Mouse (Mus musculus) urinary bladder, postnatal 10 days (tissue): ENCODE measurements around the gene Rfx2.

ENCODE experiments used
- DNase-seq: peaks from one replicate; pipeline ENCODE4 v3.0.0; 2022; ENCODE audit warnings: low spot score

Rfx2 gene

GRCm38 (mm10) chr17:56753452-56753851, 77.4 kb downstream of the Rfx2 start:
- no peak for DNase-seq

GRCm38 (mm10) chr17:56751404-56752072, 79.3 kb downstream of the Rfx2 start:
- DNase-seq = no peak

- DNase-seq = no peak
Observed at GRCm38 (mm10) chr17:56744173-56744572, 86.6 kb downstream of the Rfx2 start.

DNA sequence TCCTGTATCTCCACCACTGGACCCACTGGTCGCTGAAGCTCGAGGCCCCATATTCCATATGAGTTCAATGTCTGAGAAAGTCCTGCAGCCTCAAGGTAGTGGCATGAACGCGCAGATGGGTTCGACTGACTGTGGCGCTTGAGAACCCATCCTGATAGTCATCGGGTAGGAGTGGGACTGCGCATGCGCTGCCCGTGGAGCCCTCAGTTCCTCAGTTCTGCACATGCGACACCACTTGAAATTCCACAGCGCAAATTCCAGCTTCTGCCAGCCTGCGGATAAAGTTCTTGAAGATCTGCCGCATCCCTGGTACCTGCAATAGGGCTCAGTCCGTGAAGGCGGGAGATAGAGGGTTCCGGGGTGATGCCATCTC, 90.0 kb downstream of the Rfx2 start:
- DNase-seq = no peak

GRCm38 (mm10) chr17:56740118-56740787, 90.6 kb downstream of the Rfx2 start:
- DNase-seq = no peak

DNA sequence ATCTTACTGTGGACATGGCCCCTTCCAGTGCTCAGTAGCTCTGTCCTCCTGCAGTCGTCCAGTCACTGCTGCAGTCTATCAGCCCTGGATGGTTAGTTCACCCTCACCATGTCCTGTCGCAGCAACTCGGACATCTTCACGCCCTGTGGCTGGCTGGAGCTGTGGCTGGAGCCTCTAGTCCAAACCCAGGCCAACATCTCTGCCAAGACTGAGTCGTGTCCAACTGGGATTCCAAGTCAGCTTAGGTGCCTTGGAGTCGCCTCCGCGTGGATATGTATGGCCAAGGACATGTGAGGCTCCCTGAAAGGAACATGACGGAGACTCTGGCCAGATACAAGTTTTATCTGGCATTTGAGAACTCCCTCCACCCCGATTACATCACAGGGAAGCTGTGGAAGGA, 92.6 kb downstream of the Rfx2 start:
- no peak for DNase-seq

DNA sequence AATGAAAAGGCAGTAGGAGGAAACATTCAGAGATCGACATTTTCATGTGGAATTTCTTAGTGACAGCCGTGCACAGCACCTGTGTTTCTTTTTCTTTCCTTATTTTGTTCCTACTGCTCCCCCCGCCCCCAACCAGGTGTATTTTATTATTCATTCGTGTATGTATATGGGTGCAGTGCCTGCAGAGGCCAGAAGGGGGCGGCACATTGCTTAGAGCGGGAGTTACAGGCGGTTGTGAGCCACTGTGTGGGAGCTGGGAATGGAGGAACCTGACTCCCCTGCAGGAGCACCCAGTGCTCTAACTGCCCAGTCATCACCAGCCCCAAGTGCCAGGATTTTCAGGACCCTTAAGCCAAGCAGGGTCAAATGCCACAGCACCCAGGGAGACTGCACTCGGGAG, 94.3 kb downstream of the Rfx2 start:
- DNase-seq = no peak

DNA sequence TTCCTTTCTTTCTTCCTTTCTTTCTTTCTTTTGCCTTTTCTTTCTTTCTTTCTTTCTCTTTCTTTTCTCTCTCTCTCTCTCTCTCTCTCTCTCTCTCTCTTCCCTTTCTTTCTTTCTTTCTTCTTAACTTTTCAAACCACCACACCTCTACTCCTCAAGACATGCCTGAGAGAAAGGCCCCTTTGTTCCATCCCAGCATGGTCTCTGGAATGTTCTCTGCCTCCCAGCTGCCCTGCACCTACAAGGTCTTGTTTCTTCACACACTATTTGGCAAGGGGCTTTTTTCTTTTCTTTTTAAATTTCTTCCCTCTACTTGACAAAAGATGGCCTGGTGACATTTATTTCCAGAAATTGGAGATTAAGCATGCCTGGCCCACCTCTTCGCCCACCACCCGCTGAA, 101.2 kb downstream of the Rfx2 start:
- no peak for DNase-seq

GRCm38 (mm10) chr17:56729151-56729550, 101.7 kb downstream of the Rfx2 start:
- no peak for DNase-seq

DNA sequence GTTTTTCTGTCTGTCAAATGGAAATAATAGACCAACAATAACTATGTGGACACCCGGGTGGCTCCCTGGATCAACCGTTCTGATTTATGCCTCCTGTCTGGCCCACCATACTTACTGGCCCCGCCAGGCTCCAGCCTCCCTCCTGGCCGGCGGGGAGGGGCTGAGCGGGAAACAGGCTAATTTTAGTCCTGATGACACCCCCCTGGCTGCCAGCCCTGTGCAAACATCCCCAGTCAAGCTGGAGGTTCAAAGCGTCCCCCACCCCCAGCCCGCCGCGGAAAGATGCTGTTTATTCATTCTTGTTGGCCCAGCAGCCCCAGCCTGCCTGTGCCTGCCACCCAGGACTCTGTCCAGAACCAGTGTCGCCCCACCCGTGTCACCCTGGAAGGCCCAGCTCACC, 102.7 kb downstream of the Rfx2 start:
- no peak for DNase-seq

DNA sequence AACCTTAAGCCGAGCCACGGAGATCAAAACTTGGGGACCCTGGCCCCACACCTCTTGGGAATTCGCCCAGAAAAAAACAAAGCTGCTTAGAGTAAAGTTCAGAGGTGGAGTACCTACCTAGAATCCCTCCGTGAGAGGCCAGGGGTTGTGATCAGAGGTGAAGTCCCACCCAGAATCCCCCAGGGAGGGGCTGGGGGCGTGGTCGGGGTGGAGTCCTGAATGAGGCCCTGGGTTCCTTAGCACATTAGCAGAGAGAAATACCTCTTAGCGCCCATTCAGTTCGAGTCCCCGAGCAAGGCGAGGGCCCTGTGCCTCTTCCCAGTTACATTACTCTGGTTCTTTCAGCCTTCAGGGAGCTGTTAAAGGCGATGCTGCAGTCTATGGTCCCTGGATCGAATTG, 103.2 kb downstream of the Rfx2 start:
- DNase-seq = no peak

DNA sequence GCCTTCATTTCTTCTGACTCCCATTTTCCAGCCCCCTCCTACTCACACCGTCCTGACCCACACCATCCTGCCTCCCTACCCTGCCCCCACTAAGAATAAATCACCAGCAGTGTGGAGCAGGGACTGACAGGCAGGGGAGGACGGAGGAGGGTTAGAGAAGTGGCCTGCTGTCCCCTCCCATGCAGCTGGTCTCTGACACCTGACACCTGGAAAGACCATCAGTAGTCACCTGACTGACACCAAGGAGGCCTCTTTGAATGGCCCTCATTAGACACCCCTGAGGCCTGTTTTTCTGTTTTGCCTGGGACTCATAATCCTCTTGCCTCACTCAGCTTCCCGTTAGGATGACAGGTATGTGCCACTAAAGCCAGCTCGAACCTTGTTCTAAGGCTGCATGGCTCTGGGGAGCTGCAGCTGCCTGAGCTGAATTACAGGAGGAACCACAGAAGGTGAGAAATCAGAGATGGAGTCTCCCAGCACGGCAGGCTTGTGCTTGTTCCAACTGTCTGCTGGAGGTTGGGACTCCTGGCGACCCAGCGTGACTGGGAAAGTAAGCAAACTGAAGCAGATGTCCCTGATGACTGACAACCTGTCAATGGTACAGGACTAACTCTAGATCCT, 103.7 kb downstream of the Rfx2 start:
- DNase-seq = no peak
